Mouse (Mus musculus) hindbrain, embryonic 15.5 days (tissue): ENCODE data around the gene Slc2a1. TPM values are rescaled to one million over a fixed set of nuclear protein-coding genes. Genes with fewer than 3 reads are reported as not detected.

ENCODE experiments used
- ATAC-seq: fragments of 200-750 bp; cut with Nextera tagmentation; 2 replicates; pipeline ENCODE4 v1.8.0; 2017; ENCODE audit warnings: low read depth, moderate number of reproducible peaks, moderate TSS enrichment; ENCODE audit not compliant: low FRiP score
- H3K27ac ChIP-seq: fragments of 300-500 bp; sonication (generic); replicated peaks from 2 replicates; pipeline ENCODE4 v1.5.1; 2015; ENCODE audit warnings: mild to moderate bottlenecking, inconsistent platforms
- H3K27me3 ChIP-seq: fragments of 300-500 bp; sonication (generic); 2 replicates; pipeline ENCODE4 v1.6.1; 2015; ENCODE audit warnings: control low read depth, inconsistent platforms
- H3K36me3 ChIP-seq: fragments of 300-500 bp; sonication (generic); 2 replicates; pipeline ENCODE4 v1.6.1; 2015; ENCODE audit warnings: control low read depth, inconsistent platforms
- H3K4me1 ChIP-seq: fragments of 300-500 bp; sonication (generic); replicated peaks from 2 replicates; pipeline ENCODE4 v1.6.1; 2015; ENCODE audit warnings: control low read depth, inconsistent platforms
- H3K4me2 ChIP-seq: fragments of 300-500 bp; sonication (generic); 2 replicates; pipeline ENCODE4 v1.6.1; 2015; ENCODE audit warnings: moderate library complexity, mild to moderate bottlenecking, inconsistent platforms
- H3K4me3 ChIP-seq: fragments of 300-500 bp; sonication (generic); 2 replicates; pipeline ENCODE4 v1.5.1; 2015; ENCODE audit warnings: mild to moderate bottlenecking, inconsistent platforms
- H3K9ac ChIP-seq: fragments of 300-500 bp; sonication (generic); 2 replicates; pipeline ENCODE4 v1.6.1; 2015; ENCODE audit warnings: inconsistent platforms
- H3K9me3 ChIP-seq: fragments of 300-500 bp; sonication (generic); 2 replicates; pipeline ENCODE4 v1.6.1; 2016; ENCODE audit warnings: control low read depth, inconsistent platforms
- WGBS: fragments of 180-500 bp; shearing (Covaris S2); methylation state at CpG from one replicate; pipeline ENCODE4 v1.1.7; 2015; 5-methylcytosine and 5-hydroxymethylcytosine counted together
- polyA plus RNA-seq: library from polyadenylated mRNA; unstranded; fragments of >200 nt; fragmentation: Nextera tagmentation; extraction: Ambion mirVana; gene quantifications from 2 replicates; pipeline ENCODE4 v1.2.1, GENCODE M21; 2015

Slc2a1 gene
- polyA plus RNA-seq, 1 experiment from 2014 or later: 89.6 TPM

GRCm38 (mm10) chr4:119102350-119103126 lies 6.0 kb upstream of the Slc2a1 start:
- H3K9me3 ChIP-seq: no peaks in the 10 kb centered on the region
- H3K4me3 ChIP-seq: no peak overlapping the region
- H3K27ac ChIP-seq: no peak overlapping the region
- no peak for ATAC-seq
- no peak overlapping the region for H3K4me2 ChIP-seq
- H3K4me1 ChIP-seq: peaks cover 15% of the 10 kb centered on the region
- WGBS: 84% methylated on average over 7 of the region's 7 CpGs
- H3K9ac ChIP-seq: no peak overlapping the region
- no peaks in the 10 kb centered on the region for H3K27me3 ChIP-seq
- no peaks in the 10 kb centered on the region for H3K36me3 ChIP-seq

- ATAC-seq: no peak
- Histone ChIP-seq H3K9ac (no peak overlapping the region), H3K36me3 (no peaks in the 10 kb centered on the region), H3K27ac (no peak overlapping the region), H3K27me3 (no peaks in the 10 kb centered on the region), H3K4me1 (peaks cover 31% of the 10 kb centered on the region), H3K4me2 (peak overlapping the region; percentile 67), H3K9me3 (no peaks in the 10 kb centered on the region), H3K4me3 (no peak overlapping the region)
- WGBS: 44% methylated on average over 4 of the region's 4 CpGs
These were observed 3.7 kb upstream of the Slc2a1 start for GRCm38 (mm10) chr4:119104847-119105246.

GRCm38 (mm10) chr4:119105704-119106103 lies 2.8 kb upstream of the Slc2a1 start:
- H3K4me3 ChIP-seq: peak overlapping the region; percentile 41
- no peaks in the 10 kb centered on the region for H3K36me3 ChIP-seq
- H3K27me3 ChIP-seq: no peaks in the 10 kb centered on the region
- WGBS: under 1% methylated on average over 18 of the region's 18 CpGs
- peaks cover 39% of the 10 kb centered on the region for H3K4me1 ChIP-seq
- no peaks in the 10 kb centered on the region for H3K9me3 ChIP-seq
- peak overlapping the region; percentile 67 for H3K4me2 ChIP-seq
- peak overlapping the region; percentile 54; the same call in 1 of the 2 replicates for H3K27ac ChIP-seq
- peak overlapping the region; percentile 48 for H3K9ac ChIP-seq
- peak; percentile 46; the same call in 1 of the 2 replicates for ATAC-seq

DNA sequence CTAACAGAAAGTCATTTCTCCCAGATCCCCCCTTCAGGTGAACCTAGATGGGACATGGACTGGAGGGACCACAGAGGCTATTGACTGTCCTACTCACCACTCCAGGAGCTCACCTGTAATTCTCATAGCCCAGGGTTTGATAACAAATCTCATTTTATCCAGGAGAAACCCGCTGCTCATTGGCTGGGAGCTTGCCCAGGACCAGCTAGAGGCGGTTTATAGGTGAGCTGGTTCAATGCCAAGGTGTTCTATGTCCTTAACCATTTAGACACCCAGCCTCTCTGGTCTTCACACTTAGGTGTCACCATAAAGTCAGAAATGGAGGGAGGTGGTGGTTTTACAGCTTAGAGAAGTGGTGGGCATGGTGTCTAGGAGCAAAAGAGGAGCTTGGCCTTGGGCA lies 644 bp upstream of the Slc2a1 start:
- Histone ChIP-seq H3K27me3 (no peaks in the 10 kb centered on the region), H3K9ac (no peak overlapping the region), H3K4me3 (peak overlapping the region; percentile 92; the same call in 1 of the 2 replicates), H3K27ac (no peak overlapping the region), H3K9me3 (no peaks in the 10 kb centered on the region), H3K4me2 (peak overlapping the region; percentile 84), H3K4me1 (peaks cover 46% of the 10 kb centered on the region), H3K36me3 (no peaks in the 10 kb centered on the region)
- WGBS: 65% methylated on average over 2 of the region's 2 CpGs
- ATAC-seq: no peak

GRCm38 (mm10) chr4:119109640-119110039 lies 1.1 kb downstream of the Slc2a1 start:
- peaks cover 46% of the 10 kb centered on the region for H3K4me1 ChIP-seq
- 5% methylated on average over 11 of the region's 11 CpGs for WGBS
- no peaks in the 10 kb centered on the region for H3K27me3 ChIP-seq
- ATAC-seq: no peak
- H3K9ac ChIP-seq: peak overlapping the region; percentile 80
- peak overlapping the region; percentile 84 for H3K4me2 ChIP-seq
- H3K36me3 ChIP-seq: no peaks in the 10 kb centered on the region
- no peaks in the 10 kb centered on the region for H3K9me3 ChIP-seq
- H3K4me3 ChIP-seq: peak overlapping the region; percentile 92
- no peak overlapping the region for H3K27ac ChIP-seq

DNA sequence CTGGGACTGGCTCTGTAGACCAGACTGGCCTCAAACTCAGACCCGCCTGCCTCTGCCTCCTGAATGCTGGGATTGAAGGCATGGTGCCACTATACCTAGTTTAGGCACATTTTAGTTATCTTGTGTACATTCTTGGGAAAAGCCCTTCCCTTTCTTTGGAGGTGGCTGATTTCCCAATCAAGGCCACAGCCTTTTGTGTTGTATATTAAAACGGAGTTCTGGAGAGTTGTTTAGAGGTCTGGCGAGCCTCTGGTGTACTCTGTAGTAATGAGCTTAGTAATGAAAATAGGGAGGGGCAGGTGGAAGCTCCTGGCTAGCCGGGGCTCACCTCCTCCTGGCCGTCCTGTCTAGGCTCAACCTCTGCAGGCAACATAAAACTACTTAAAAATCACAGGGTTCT lies 2.0 kb downstream of the Slc2a1 start:
- H3K4me2 ChIP-seq: peak overlapping the region; percentile 84
- no peaks in the 10 kb centered on the region for H3K36me3 ChIP-seq
- no peak for ATAC-seq
- H3K9ac ChIP-seq: no peak overlapping the region
- WGBS: 18% methylated on average over 5 of the region's 5 CpGs
- H3K27me3 ChIP-seq: no peaks in the 10 kb centered on the region
- H3K4me3 ChIP-seq: peak overlapping the region; percentile 92
- H3K27ac ChIP-seq: no peak overlapping the region
- peaks cover 41% of the 10 kb centered on the region for H3K4me1 ChIP-seq
- H3K9me3 ChIP-seq: no peaks in the 10 kb centered on the region

DNA sequence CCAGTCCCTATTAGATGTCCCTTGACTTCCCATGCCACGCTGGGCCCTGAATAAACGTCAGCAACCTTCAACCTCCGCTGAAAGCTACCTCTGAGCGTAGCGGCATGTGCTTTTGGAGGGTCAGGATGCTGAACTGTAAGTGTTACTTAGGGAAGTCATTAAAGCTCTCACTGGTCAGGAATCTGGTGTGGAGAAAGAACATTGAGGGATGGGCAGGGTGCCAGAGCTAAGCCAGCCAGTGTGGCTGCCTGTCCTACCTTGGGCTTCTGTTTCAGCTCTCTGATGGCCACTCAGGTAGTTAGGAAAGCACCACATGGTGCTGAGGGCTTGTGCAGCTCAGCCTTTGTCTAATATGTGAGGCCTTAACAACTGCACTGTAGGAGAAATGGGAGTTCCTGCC lies 2.9 kb downstream of the Slc2a1 start:
- WGBS: 51% methylated on average over 5 of the region's 5 CpGs
- H3K36me3 ChIP-seq: no peaks in the 10 kb centered on the region
- no peak for ATAC-seq
- peaks cover 32% of the 10 kb centered on the region for H3K4me1 ChIP-seq
- H3K4me3 ChIP-seq: peak overlapping the region; percentile 4
- H3K27me3 ChIP-seq: no peaks in the 10 kb centered on the region
- H3K27ac ChIP-seq: no peak overlapping the region
- peak overlapping the region; percentile 84 for H3K4me2 ChIP-seq
- no peaks in the 10 kb centered on the region for H3K9me3 ChIP-seq
- H3K9ac ChIP-seq: no peak overlapping the region

GRCm38 (mm10) chr4:119112256-119112885 lies 3.9 kb downstream of the Slc2a1 start:
- 25% methylated on average over 2 of the region's 2 CpGs for WGBS
- H3K4me2 ChIP-seq: peak overlapping the region; percentile 84
- peaks cover 31% of the 10 kb centered on the region for H3K4me1 ChIP-seq
- no peak overlapping the region for H3K4me3 ChIP-seq
- ATAC-seq: no peak
- no peaks in the 10 kb centered on the region for H3K27me3 ChIP-seq
- no peaks in the 10 kb centered on the region for H3K36me3 ChIP-seq
- no peak overlapping the region for H3K9ac ChIP-seq
- no peaks in the 10 kb centered on the region for H3K9me3 ChIP-seq
- peak overlapping the region; percentile 32; the same call in 1 of the 2 replicates for H3K27ac ChIP-seq

GRCm38 (mm10) chr4:119115611-119116070 lies 7.1 kb downstream of the Slc2a1 start:
- Histone ChIP-seq H3K27me3 (no peaks in the 10 kb centered on the region), H3K4me1 (peaks cover 7% of the 10 kb centered on the region; the same call in 1 of the 2 replicates), H3K36me3 (no peaks in the 10 kb centered on the region), H3K9ac (no peak overlapping the region), H3K27ac (no peak overlapping the region), H3K4me3 (no peak overlapping the region), H3K4me2 (no peak overlapping the region), H3K9me3 (no peaks in the 10 kb centered on the region)
- 53% methylated on average over 6 of the region's 6 CpGs for WGBS
- no peak for ATAC-seq

- Histone ChIP-seq H3K4me3 (no peak overlapping the region), H3K4me1 (peaks cover 7% of the 10 kb centered on the region; the same call in 1 of the 2 replicates), H3K27me3 (no peaks in the 10 kb centered on the region), H3K9me3 (no peaks in the 10 kb centered on the region), H3K36me3 (no peaks in the 10 kb centered on the region), H3K4me2 (no peak overlapping the region), H3K9ac (no peak overlapping the region), H3K27ac (no peak overlapping the region)
- 81% methylated on average over 1 of the region's 1 CpGs for WGBS
- no peak for ATAC-seq
These were observed 7.8 kb downstream of the Slc2a1 start for GRCm38 (mm10) chr4:119116336-119116735.

GRCm38 (mm10) chr4:119117571-119117970 lies 9.1 kb downstream of the Slc2a1 start:
- no peaks in the 10 kb centered on the region for H3K36me3 ChIP-seq
- H3K9ac ChIP-seq: no peak overlapping the region
- WGBS: 75% methylated on average over 5 of the region's 5 CpGs
- no peak overlapping the region for H3K4me2 ChIP-seq
- no peak overlapping the region for H3K27ac ChIP-seq
- ATAC-seq: no peak
- no peak overlapping the region for H3K4me3 ChIP-seq
- H3K9me3 ChIP-seq: no peaks in the 10 kb centered on the region
- no peaks in the 10 kb centered on the region for H3K4me1 ChIP-seq
- H3K27me3 ChIP-seq: no peaks in the 10 kb centered on the region

- 47% methylated on average over 4 of the region's 4 CpGs for WGBS
- Histone ChIP-seq H3K4me2 (no peak overlapping the region), H3K9ac (no peak overlapping the region), H3K27me3 (no peaks in the 10 kb centered on the region), H3K4me1 (no peaks in the 10 kb centered on the region), H3K9me3 (no peaks in the 10 kb centered on the region), H3K27ac (no peak overlapping the region), H3K36me3 (no peaks in the 10 kb centered on the region), H3K4me3 (no peak overlapping the region)
- no peak for ATAC-seq
These were observed 10.2 kb downstream of the Slc2a1 start for GRCm38 (mm10) chr4:119118659-119119077.
